Mouse (Mus musculus): ENCODE measurements around the gene Ache. TPM values are rescaled to one million over a fixed set of nuclear protein-coding genes. Genes with fewer than 3 reads are reported as not detected.
A peak's percentile ranks its signal among the peaks of the same experiment; 100 is the strongest.
"Not testable (repeated sequence)": the region's sequence is repeated elsewhere in the genome, so short reads cannot be mapped to it uniquely, and the experiment has no call there.

The Ache gene
- 23.5 and 28.3 TPM in 2 replicates for polyA plus RNA-seq (2016; fragmentation: Nextera tagmentation; extraction: Ambion mirVana)

- Histone ChIP-seq H3K27ac (ENCODE audit: poor library complexity, severe bottlenecking) (peak within 1 kb of the TSS; percentile 70), H3K4me2 (peak within 1 kb of the TSS; percentile 86), H3K9ac (peak within 1 kb of the TSS; percentile 69), H3K9me3 (replicated peaks) (no peaks in the 10 kb centered on the region), H3K27me3 (replicated peaks) (peaks cover 45% of the 10 kb centered on the region), H3K4me3 (peak within 1 kb of the TSS; percentile 45), H3K4me1 (replicated peaks) (peaks cover 39% of the 10 kb centered on the region), H3K36me3 (no peaks in the 10 kb centered on the region)
- WGBS, result 1% methylated on average over 40 of the region's 40 CpGs
- ATAC-seq (ENCODE audit: insufficient number of reproducible peaks, low FRiP score), result 0 out of 2 replicates have a peak, but pooled peaks have one; percentile 13
These were observed at the start of gene Ache for GRCm38 (mm10) chr5:137287032-137287952. Gene Ache, plus strand, starts transcription at chr5:137287519.

- H3K36me3 ChIP-seq, result no peaks in the 10 kb centered on the region
- no peak overlapping the region for H3K4me2 ChIP-seq
- 71% methylated on average over 14 of the region's 14 CpGs for WGBS
- H3K9me3 ChIP-seq (replicated peaks), result no peaks in the 10 kb centered on the region
- H3K9ac ChIP-seq, result no peak overlapping the region
- 0 out of 2 replicates have a peak, but pooled peaks cover 4% of the 10 kb centered on the region for H3K27me3 ChIP-seq (replicated peaks)
- no peak for ATAC-seq (ENCODE audit: insufficient number of reproducible peaks, low FRiP score)
- H3K4me3 ChIP-seq, result no peak overlapping the region
- H3K4me1 ChIP-seq (replicated peaks), result no peaks in the 10 kb centered on the region
- no peak overlapping the region for H3K27ac ChIP-seq (ENCODE audit: poor library complexity, severe bottlenecking)
These were observed 23.2 kb upstream of the Ache start for GRCm38 (mm10) chr5:137263897-137264720.

- H3K27me3 ChIP-seq (replicated peaks), result 0 out of 2 replicates have a peak, but pooled peaks cover 4% of the 10 kb centered on the region
- no peak overlapping the region for H3K27ac ChIP-seq (ENCODE audit: poor library complexity, severe bottlenecking)
- ATAC-seq (ENCODE audit: insufficient number of reproducible peaks, low FRiP score), result no peak
- no peaks in the 10 kb centered on the region for H3K36me3 ChIP-seq
- H3K9me3 ChIP-seq (replicated peaks), result no peaks in the 10 kb centered on the region
- no peak overlapping the region for H3K4me2 ChIP-seq
- no peak overlapping the region for H3K4me3 ChIP-seq
- 82% methylated on average over 11 of the region's 11 CpGs for WGBS
- no peak overlapping the region for H3K9ac ChIP-seq
- no peaks in the 10 kb centered on the region for H3K4me1 ChIP-seq (replicated peaks)
These were observed 22.5 kb upstream of the Ache start for GRCm38 (mm10) chr5:137264787-137265186.

GRCm38 (mm10) chr5:137268131-137268910, 19.0 kb upstream of the Ache start:
- Histone ChIP-seq H3K27ac (ENCODE audit: poor library complexity, severe bottlenecking) (no peak overlapping the region), H3K4me2 (peak overlapping the region; percentile 27; the same call in 1 of the 2 replicates), H3K4me3 (no peak overlapping the region), H3K27me3 (replicated peaks) (0 out of 2 replicates have a peak, but pooled peaks cover 4% of the 10 kb centered on the region), H3K9ac (no peak overlapping the region), H3K4me1 (replicated peaks) (no peaks in the 10 kb centered on the region), H3K9me3 (replicated peaks) (peaks cover 8% of the 10 kb centered on the region), H3K36me3 (no peaks in the 10 kb centered on the region)
- WGBS, result 23% methylated on average over 17 of the region's 18 CpGs
- ATAC-seq (ENCODE audit: insufficient number of reproducible peaks, low FRiP score), result no peak

- H3K4me1 ChIP-seq (replicated peaks), result no peaks in the 10 kb centered on the region
- no peak overlapping the region for H3K4me2 ChIP-seq
- H3K9ac ChIP-seq, result no peak overlapping the region
- no peaks in the 10 kb centered on the region for H3K36me3 ChIP-seq
- H3K27ac ChIP-seq (ENCODE audit: poor library complexity, severe bottlenecking), result no peak overlapping the region
- H3K4me3 ChIP-seq, result no peak overlapping the region
- H3K27me3 ChIP-seq (replicated peaks), result no peaks in the 10 kb centered on the region
- no peaks in the 10 kb centered on the region; the same call in 1 of the 2 replicates for H3K9me3 ChIP-seq (replicated peaks)
- 58% methylated on average over 18 of the region's 18 CpGs for WGBS
- ATAC-seq (ENCODE audit: insufficient number of reproducible peaks, low FRiP score), result no peak
These were observed 9.7 kb upstream of the Ache start for GRCm38 (mm10) chr5:137277360-137278342.

GRCm38 (mm10) chr5:137284411-137284810, 2.9 kb upstream of the Ache start:
- not testable (repeated sequence) for H3K4me2 ChIP-seq; H3K4me3 ChIP-seq; ATAC-seq (ENCODE audit: insufficient number of reproducible peaks, low FRiP score); H3K36me3 ChIP-seq; H3K9ac ChIP-seq; H3K9me3 ChIP-seq (replicated peaks); H3K27ac ChIP-seq (ENCODE audit: poor library complexity, severe bottlenecking)
- 78% methylated on average over 6 of the region's 6 CpGs for WGBS
- H3K4me1 ChIP-seq (replicated peaks), result peaks cover 27% of the 10 kb centered on the region
- H3K27me3 ChIP-seq (replicated peaks), result peaks cover 21% of the 10 kb centered on the region

- Histone ChIP-seq H3K9ac (no peak overlapping the region), H3K4me1 (replicated peaks) (peaks cover 33% of the 10 kb centered on the region), H3K36me3 (no peaks in the 10 kb centered on the region), H3K4me2 (no peak overlapping the region), H3K9me3 (replicated peaks) (no peaks in the 10 kb centered on the region), H3K4me3 (no peak overlapping the region), H3K27ac (ENCODE audit: poor library complexity, severe bottlenecking) (no peak overlapping the region), H3K27me3 (replicated peaks) (peaks cover 27% of the 10 kb centered on the region)
- ATAC-seq (ENCODE audit: insufficient number of reproducible peaks, low FRiP score), result no peak
- 57% methylated on average over 5 of the region's 5 CpGs for WGBS
These were observed 2.3 kb upstream of the Ache start for GRCm38 (mm10) chr5:137285045-137285444.

GRCm38 (mm10) chr5:137285986-137286385, 1.3 kb upstream of the Ache start:
- H3K4me2 ChIP-seq, result no peak overlapping the region
- ATAC-seq (ENCODE audit: insufficient number of reproducible peaks, low FRiP score), result no peak
- no peak overlapping the region for H3K27ac ChIP-seq (ENCODE audit: poor library complexity, severe bottlenecking)
- H3K9ac ChIP-seq, result no peak overlapping the region
- H3K36me3 ChIP-seq, result no peaks in the 10 kb centered on the region
- H3K4me1 ChIP-seq (replicated peaks), result peaks cover 39% of the 10 kb centered on the region
- WGBS, result 46% methylated on average over 7 of the region's 7 CpGs
- peaks cover 35% of the 10 kb centered on the region for H3K27me3 ChIP-seq (replicated peaks)
- H3K9me3 ChIP-seq (replicated peaks), result no peaks in the 10 kb centered on the region
- H3K4me3 ChIP-seq, result no peak overlapping the region

GRCm38 (mm10) chr5:137286655-137287031, 676 bp upstream of the Ache start:
- no peaks in the 10 kb centered on the region for H3K9me3 ChIP-seq (replicated peaks)
- peaks cover 41% of the 10 kb centered on the region for H3K27me3 ChIP-seq (replicated peaks)
- WGBS, result under 1% methylated on average over 15 of the region's 16 CpGs
- H3K4me1 ChIP-seq (replicated peaks), result peaks cover 39% of the 10 kb centered on the region
- H3K36me3 ChIP-seq, result no peaks in the 10 kb centered on the region
- peak; percentile 35; the same call in 1 of the 2 replicates for ATAC-seq (ENCODE audit: insufficient number of reproducible peaks, low FRiP score)
- H3K4me2 ChIP-seq, result peak overlapping the region; percentile 86
- no peak overlapping the region for H3K27ac ChIP-seq (ENCODE audit: poor library complexity, severe bottlenecking)
- H3K4me3 ChIP-seq, result peak overlapping the region; percentile 45
- H3K9ac ChIP-seq, result peak overlapping the region; percentile 69; the same call in 1 of the 2 replicates

Measured in heart, embryonic 12.5 days (tissue).